Mouse (Mus musculus) lung, adult 2 months (tissue): ENCODE data around the gene Cxcr1.

Experiments used
- CTCF ChIP-seq: fragments of 200-500 bp; IDR thresholded peaks from 2 replicates; pipeline ENCODE4 v1.5.1; 2011; ENCODE audit warnings: mild to moderate bottlenecking, low read length, control low read depth; ENCODE audit not compliant: insufficient read depth
- POLR2A ChIP-seq: fragments of 200-500 bp; IDR thresholded peaks from 2 replicates; pipeline ENCODE4 v1.6.1; 2011; ENCODE audit warnings: low read depth, mild to moderate bottlenecking, control low read depth, low read length, borderline replicate concordance; ENCODE audit errors: extremely low read depth

- TF ChIP-seq CTCF (no peak), POLR2A (peak; percentile 28; the same call in 1 of the 2 replicates)
These were observed 42.3 kb upstream of the Cxcr1 start for GRCm38 (mm10) chr1:74236590-74237317.
